Mouse (Mus musculus) CH12.LX (cell line): ENCODE results near the gene Gpr3. TPM values are rescaled to one million over a fixed set of nuclear protein-coding genes. Genes with fewer than 3 reads are reported as not detected.

Experiments
- DNase-seq: peaks from one replicate; pipeline ENCODE4 v3.0.0-alpha.2; 2013; ENCODE audit errors: extremely low read depth
- H3K27ac ChIP-seq: 2 replicates; pipeline ENCODE4 v1.5.1; 2012; ENCODE audit warnings: low read depth, mild to moderate bottlenecking, control low read depth, moderate library complexity; ENCODE audit not compliant: insufficient read depth
- H3K27me3 ChIP-seq: replicated peaks from 2 replicates; pipeline ENCODE3; 2012; ENCODE audit warnings: inconsistent platforms
- H3K36me3 ChIP-seq, 2 experiments: replicated peaks in 1 of 2; 2 replicates each; pipeline versions ENCODE3 to v1.6.1; 2012; ENCODE audit warnings: inconsistent platforms in 1 of 2, low read length in 1 of 2, mild to moderate bottlenecking in 1 of 2, mixed read lengths in 1 of 2, moderate library complexity in 1 of 2; ENCODE audit not compliant: control insufficient read depth in 1 of 2, insufficient read depth in 1 of 2
- H3K4me1 ChIP-seq, 2 experiments: 2 replicates each; pipeline ENCODE4 v1.6.1; 2012; ENCODE audit warnings: inconsistent platforms in 1 of 2, moderate library complexity in 1 of 2; ENCODE audit not compliant: insufficient read depth in 2 of 2, control insufficient read depth in 1 of 2
- H3K4me2 ChIP-seq: 2 replicates; pipeline ENCODE4 v1.6.1; 2012; ENCODE audit warnings: low read depth, mild to moderate bottlenecking, control low read depth; ENCODE audit not compliant: poor library complexity, insufficient read depth, severe bottlenecking
- H3K4me3 ChIP-seq, 3 experiments: fragments of 150-350 bp in 1 of 3; sonication (generic) in 1 of 3; replicated peaks in 1 of 3; 2 replicates each; pipeline versions ENCODE3 to v1.5.1; 2011 to 2012; ENCODE audit warnings: low read depth in 2 of 3, low read length in 2 of 3, mild to moderate bottlenecking in 2 of 3, moderate library complexity in 2 of 3, control low read depth in 1 of 3, improper control_type of control experiment in 1 of 3, inconsistent platforms in 1 of 3, mixed read lengths in 1 of 3; ENCODE audit not compliant: poor library complexity in 1 of 3
- H3K79me2 ChIP-seq: replicated peaks from 2 replicates; pipeline ENCODE4 v1.6.1; 2012; ENCODE audit warnings: mild to moderate bottlenecking, moderate library complexity; ENCODE audit not compliant: control insufficient read depth, poor library complexity, insufficient read depth, severe bottlenecking; ENCODE audit errors: extremely low read depth
- H3K9ac ChIP-seq: 2 replicates; pipeline ENCODE4 v1.6.1; 2012; ENCODE audit warnings: low read depth, mild to moderate bottlenecking, control low read depth, moderate library complexity; ENCODE audit not compliant: insufficient read depth
- H3K9me3 ChIP-seq: replicated peaks from 2 replicates; pipeline ENCODE3; 2012; ENCODE audit warnings: low read length, inconsistent platforms, mixed read lengths
- BHLHE40 ChIP-seq: IDR thresholded peaks from 2 replicates; pipeline ENCODE4 v1.6.1; 2011; ENCODE audit warnings: mild to moderate bottlenecking, low read depth, low read length, improper control_type of control experiment
- CHD1 ChIP-seq: IDR thresholded peaks from 2 replicates; pipeline ENCODE4 v1.6.1; 2012; ENCODE audit warnings: low read depth, low read length, improper control_type of control experiment, inconsistent platforms
- CHD2 ChIP-seq: IDR thresholded peaks from 2 replicates; pipeline ENCODE4 v1.6.1; 2011; ENCODE audit warnings: low read length, improper control_type of control experiment
- EP300 ChIP-seq: IDR thresholded peaks from 2 replicates; pipeline ENCODE4 v1.6.1; 2011; ENCODE audit warnings: low read length, improper control_type of control experiment
- GABPA ChIP-seq: IDR thresholded peaks from 2 replicates; pipeline ENCODE4 v1.6.1; 2012; ENCODE audit warnings: low read depth, low read length, improper control_type of control experiment, inconsistent platforms; ENCODE audit not compliant: insufficient replicate concordance
- IRF4 ChIP-seq: IDR thresholded peaks from 2 replicates; pipeline ENCODE4 v1.6.1; 2014; ENCODE audit warnings: low read depth, mild to moderate bottlenecking, inconsistent platforms, low read length, improper control_type of control experiment
- JUN ChIP-seq: IDR thresholded peaks from 2 replicates; pipeline ENCODE4 v1.6.1; 2011; ENCODE audit warnings: low read depth, mild to moderate bottlenecking, low read length, improper control_type of control experiment, moderate library complexity; ENCODE audit not compliant: insufficient read depth
- JUND ChIP-seq: conservative IDR thresholded peaks from 2 replicates; pipeline ENCODE4 v1.6.1; 2011; ENCODE audit warnings: low read depth, low read length, improper control_type of control experiment
- KAT2A ChIP-seq: IDR thresholded peaks from 2 replicates; pipeline ENCODE4 v1.6.1; 2012; ENCODE audit warnings: low read length, improper control_type of control experiment, inconsistent platforms; ENCODE audit not compliant: insufficient replicate concordance
- MAFK ChIP-seq: IDR thresholded peaks from 2 replicates; pipeline ENCODE4 v1.6.1; 2011; ENCODE audit warnings: low read length, improper control_type of control experiment; ENCODE audit not compliant: insufficient replicate concordance
- MAX ChIP-seq: IDR thresholded peaks from 2 replicates; pipeline ENCODE4 v1.6.1; 2011; ENCODE audit warnings: low read length, improper control_type of control experiment
- MAZ ChIP-seq: IDR thresholded peaks from 2 replicates; pipeline ENCODE4 v1.6.1; 2012; ENCODE audit warnings: low read depth, mild to moderate bottlenecking, inconsistent platforms, low read length, improper control_type of control experiment, moderate library complexity
- MEF2A ChIP-seq: IDR thresholded peaks from 2 replicates; pipeline ENCODE4 v1.6.1; 2014; ENCODE audit warnings: low read depth, mild to moderate bottlenecking, inconsistent platforms, low read length, improper control_type of control experiment, borderline replicate concordance
- MYC ChIP-seq: IDR thresholded peaks from 2 replicates; pipeline ENCODE4 v1.6.1; 2011; ENCODE audit warnings: low read depth, mild to moderate bottlenecking, improper control_type of control experiment, low read length
- NELFE ChIP-seq: IDR thresholded peaks from 2 replicates; pipeline ENCODE4 v1.6.1; 2011; ENCODE audit warnings: low read depth, low read length, improper control_type of control experiment
- PAX5 ChIP-seq: IDR thresholded peaks from 2 replicates; pipeline ENCODE4 v1.6.1; 2012; ENCODE audit warnings: low read length, inconsistent platforms, mixed read lengths
- RAD21 ChIP-seq: IDR thresholded peaks from 2 replicates; pipeline ENCODE4 v1.6.1; 2011; ENCODE audit warnings: low read depth, mild to moderate bottlenecking, low read length, improper control_type of control experiment, moderate library complexity
- RCOR1 ChIP-seq: conservative IDR thresholded peaks from 2 replicates; pipeline ENCODE4 v1.6.1; 2012; ENCODE audit warnings: low read depth, mild to moderate bottlenecking, inconsistent platforms, low read length, improper control_type of control experiment
- SIN3A ChIP-seq: IDR thresholded peaks from 2 replicates; pipeline ENCODE4 v1.6.1; 2012; ENCODE audit warnings: low read length, improper control_type of control experiment, inconsistent platforms
- TBP ChIP-seq: conservative IDR thresholded peaks from 2 replicates; pipeline ENCODE4 v1.6.1; 2011; ENCODE audit warnings: low read depth, low read length, improper control_type of control experiment
- UBTF ChIP-seq: IDR thresholded peaks from 2 replicates; pipeline ENCODE4 v1.6.1; 2012; ENCODE audit warnings: low read depth, mild to moderate bottlenecking, inconsistent platforms, low read length, improper control_type of control experiment, moderate library complexity
- USF1 ChIP-seq: IDR thresholded peaks from 2 replicates; pipeline ENCODE4 v1.6.1; 2014; ENCODE audit warnings: low read depth, mild to moderate bottlenecking, inconsistent platforms, low read length, improper control_type of control experiment
- ZMIZ1 ChIP-seq: IDR thresholded peaks from 2 replicates; pipeline ENCODE4 v1.6.1; 2012; ENCODE audit warnings: low read depth, mild to moderate bottlenecking, inconsistent platforms, low read length, improper control_type of control experiment
- dilution Hi-C: fragments of 300-500 bp; cut with MboI; formaldehyde crosslinking; loops from 2 replicates; pipeline ENCODE4 v1.14.3; 2020; ENCODE audit warnings: low sequenced_read_pairs; ENCODE audit not compliant: extremely low pct_unique_long_range_greater_than_20kb, extremely low pct_ligation_motif_present
- in situ Hi-C: fragments of 300-500 bp; cut with MboI; formaldehyde crosslinking; loops from 3 replicates; pipeline ENCODE4 v1.14.3; 2019; ENCODE audit warnings: low sequenced_read_pairs, low pct_ligation_motif_present, low pct_unique_long_range_greater_than_20kb, mixed read lengths
- polyA plus RNA-seq: library from polyadenylated mRNA; unstranded; fragments of >175 nt; gene quantifications from 2 replicates; pipeline ENCODE4 v1.2.1, GENCODE M21; 2012; ENCODE audit warnings: low read depth; ENCODE audit not compliant: insufficient read length
- total RNA-seq, 2 experiments: library from RNA; depleted of rRNA; stranded (reverse); fragments of 300-350 nt in 1 of 2; fragments of >200 nt in 1 of 2; gene quantifications; 2 replicates each; pipeline ENCODE4 v1.2.3; 2012 to 2014

Gpr3 gene
- total and polyA plus RNA-seq, 3 experiments = 0.11 to 0.13 TPM; not detected in 1

DNA sequence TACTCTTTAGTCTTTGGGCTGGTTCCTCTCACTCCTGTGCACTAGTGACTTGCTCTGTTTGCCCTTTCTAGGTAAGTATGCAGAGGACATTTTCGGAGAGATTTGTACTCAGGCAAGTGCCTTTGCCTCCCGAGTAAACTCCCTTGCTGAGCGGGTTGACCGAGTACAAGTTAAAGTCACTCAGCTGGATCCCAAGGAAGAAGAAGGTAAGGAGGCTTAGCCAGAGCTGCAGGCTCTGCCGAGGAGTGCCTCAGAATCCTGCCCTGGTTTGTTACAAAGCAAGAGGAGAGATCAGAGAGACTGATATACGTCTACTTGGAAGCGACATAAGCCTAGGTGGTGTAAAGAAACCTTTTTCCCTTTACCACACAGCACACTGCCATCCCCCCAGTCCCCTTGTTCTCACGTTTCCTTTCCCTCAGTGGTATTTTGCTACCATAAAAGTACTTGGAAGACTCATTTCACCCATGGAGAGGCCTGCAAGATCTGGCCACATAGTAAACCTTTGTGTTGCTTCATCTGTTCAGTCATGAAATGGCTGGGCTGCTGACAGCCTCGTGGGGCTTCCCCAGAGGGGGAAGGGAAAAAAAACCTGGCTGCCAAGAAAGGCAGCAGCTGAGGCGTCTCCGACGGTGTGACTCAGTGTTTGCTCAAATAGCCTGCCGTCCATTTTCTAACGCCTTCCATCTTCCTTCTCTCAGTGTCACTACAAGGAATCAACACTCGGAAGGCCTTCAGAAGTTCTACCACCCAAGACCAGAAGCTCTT lies 27.3 kb downstream of the Gpr3 start (continued):
- TF ChIP-seq CHD1 = 0 out of 2 replicates have a peak, but pooled peaks have one; percentile 79
- 0 out of 2 replicates have a peak, but pooled peaks have one; percentile 30 for TF ChIP-seq RCOR1
- peak; percentile 64; the same call in 1 of the 2 replicates for TF ChIP-seq NELFE
- TF ChIP-seq RAD21 = peak; percentile 5
- peak; percentile 95 for TF ChIP-seq SIN3A
- no peak for TF ChIP-seq PAX5
- peak; percentile 91 for TF ChIP-seq MYC
- peak; percentile 87 for TF ChIP-seq MEF2A
- peak; percentile 72; the same call in 1 of the 2 replicates for TF ChIP-seq IRF4
- TF ChIP-seq MAX = peak; percentile 86
- TF ChIP-seq CHD2 = peak; percentile 93

DNA sequence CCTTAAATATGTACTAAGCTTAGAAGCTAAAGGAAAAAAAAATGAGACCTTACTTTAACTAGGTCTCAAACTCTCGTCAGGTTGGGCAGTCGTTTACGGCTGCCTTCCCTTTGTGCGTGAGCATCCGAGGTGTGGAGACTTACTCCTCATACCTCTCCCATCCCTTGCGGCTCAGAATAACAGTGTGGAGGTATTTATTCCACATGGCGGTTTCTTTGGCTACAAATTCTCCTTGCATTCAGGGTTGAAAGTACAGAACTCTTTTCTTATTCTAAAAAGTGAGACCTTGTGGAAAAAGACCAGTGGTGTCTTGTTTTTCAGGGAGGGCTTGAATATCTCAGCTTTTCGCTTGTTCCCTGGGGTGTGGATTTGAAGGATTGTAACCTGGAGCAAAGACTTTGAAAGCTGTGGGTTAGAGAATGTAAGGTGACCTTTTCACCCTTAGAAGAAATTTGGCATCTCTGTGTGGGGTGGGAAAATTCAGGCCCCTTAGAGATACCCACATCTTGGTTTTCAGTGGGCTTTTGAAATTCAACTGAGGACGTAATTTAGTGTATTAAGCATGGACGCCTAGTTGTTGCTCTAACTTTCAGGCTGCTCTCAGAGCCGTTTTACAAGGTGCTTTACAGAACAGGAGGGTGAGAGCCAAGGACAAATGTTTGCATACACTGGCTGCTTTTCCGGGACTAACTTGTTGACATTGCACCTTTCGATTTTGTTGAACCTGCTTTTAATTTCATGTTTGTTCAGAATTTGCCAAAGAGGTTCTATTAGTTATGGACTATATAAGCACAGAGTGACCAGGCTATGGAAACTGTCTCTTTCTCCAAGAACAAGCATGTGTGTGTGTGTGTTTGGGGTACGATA lies 28.1 kb downstream of the Gpr3 start:
- H3K4me1 ChIP-seq = peaks cover 10 to 61% of the 10 kb centered on the region in 2 experiments
- peak overlapping the region; percentile 92 for H3K27ac ChIP-seq
- H3K4me3 ChIP-seq = no peak overlapping the region
- H3K9ac ChIP-seq = peak overlapping the region; percentile 43
- no peak for TF ChIP-seq JUND
- TF ChIP-seq SIN3A = 0 out of 2 replicates have a peak, but pooled peaks have one; percentile 16
- peak overlapping the region; percentile 42; the same call in 1 of the 2 replicates for H3K4me2 ChIP-seq
- dilution Hi-C loops (no loop called here), in situ Hi-C loops (no loop called here)
- H3K36me3 ChIP-seq = peaks cover 24 to 63% of the 10 kb centered on the region in 2 experiments
- H3K27me3 ChIP-seq = no peaks in the 10 kb centered on the region
- H3K79me2 ChIP-seq = peaks cover 41% of the 10 kb centered on the region
- no peak for DNase-seq
- no peaks in the 10 kb centered on the region for H3K9me3 ChIP-seq

DNA sequence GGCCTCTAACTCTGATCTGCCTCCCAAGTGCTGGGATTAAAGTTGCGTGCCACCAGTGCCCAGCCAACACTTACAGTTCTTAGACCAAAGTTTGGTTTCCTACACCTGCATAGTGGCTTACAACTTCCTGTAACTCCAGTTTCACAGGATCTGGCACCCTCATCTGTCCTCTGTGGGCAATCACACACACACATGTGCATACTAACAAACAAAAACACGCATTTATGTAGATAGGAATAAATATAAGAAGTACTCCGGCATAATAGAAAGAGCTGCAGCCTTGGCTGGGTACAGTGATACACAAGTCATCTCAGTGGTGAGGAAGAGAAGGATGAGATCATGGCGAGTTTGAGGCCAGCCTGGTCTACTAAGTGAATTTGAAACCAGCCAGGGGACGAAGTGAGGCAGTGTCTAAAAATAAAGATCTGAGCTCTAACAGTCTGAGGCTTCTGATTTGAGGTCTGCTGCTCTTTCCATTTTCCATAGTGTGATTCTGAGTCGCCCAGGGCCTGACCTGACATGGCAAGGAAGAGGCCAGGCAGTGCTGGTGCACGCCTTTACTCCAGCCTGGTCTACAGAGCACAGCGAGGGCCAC lies 29.8 kb downstream of the Gpr3 start:
- H3K36me3 ChIP-seq = peaks cover 16 to 63% of the 10 kb centered on the region in 2 experiments
- H3K4me1 ChIP-seq = peaks cover 10 to 58% of the 10 kb centered on the region in 2 experiments
- H3K79me2 ChIP-seq = peaks cover 40% of the 10 kb centered on the region
- no peaks in the 10 kb centered on the region for H3K9me3 ChIP-seq
- no peaks in the 10 kb centered on the region for H3K27me3 ChIP-seq
- peak overlapping the region; percentile 45; the same call in 1 of the 2 replicates for H3K9ac ChIP-seq
- peak overlapping the region; percentile 95 for H3K27ac ChIP-seq
- H3K4me3 ChIP-seq = no peak overlapping the region
- peak; percentile 87 for DNase-seq
- peak overlapping the region; percentile 40 for H3K4me2 ChIP-seq
- dilution Hi-C loops (no loop called here), in situ Hi-C loops (no loop called here)
- TF ChIP-seq IRF4 = peak; percentile 47; the same call in 1 of the 2 replicates
- peak; percentile 39 for TF ChIP-seq RAD21
- peak; percentile 95 for TF ChIP-seq MEF2A
- no peak for TF ChIP-seq USF1
- TF ChIP-seq CHD1 = 0 out of 2 replicates have a peak, but pooled peaks have one; percentile 36
- TF ChIP-seq MAX = 0 out of 2 replicates have a peak, but pooled peaks have one; percentile 38
- TF ChIP-seq NELFE = no peak
- peak; percentile 64; the same call in 1 of the 2 replicates for TF ChIP-seq MYC
- peak; percentile 85 for TF ChIP-seq BHLHE40
- TF ChIP-seq JUN = peak; percentile 78
- TF ChIP-seq TBP = 0 out of 2 replicates have a peak, but pooled peaks have one; percentile 5
- TF ChIP-seq GABPA = no peak
- TF ChIP-seq EP300 = peak; percentile 63; the same call in 1 of the 2 replicates
- 0 out of 2 replicates have a peak, but pooled peaks have one; percentile 14 for TF ChIP-seq MAFK
- TF ChIP-seq RCOR1 = peak; percentile 28; the same call in 1 of the 2 replicates
- TF ChIP-seq MAZ = no peak
- TF ChIP-seq KAT2A = no peak
- TF ChIP-seq ZMIZ1 = no peak
- TF ChIP-seq UBTF = no peak
